Mouse (Mus musculus) heart, postnatal 36 days (tissue): ENCODE measurements around the gene Crocc2. TPM values are rescaled to one million over a fixed set of nuclear protein-coding genes. Genes with fewer than 3 reads are reported as not detected.

Experiments used
- DNase-seq, 2 experiments: peaks; one replicate each; pipeline ENCODE4 v3.0.0; 2021 to 2022
- intact Hi-C: fragments of 180-260 bp; cut with DNase I; formaldehyde crosslinking; loops from one replicate; pipeline ENCODE4 v1.15.1; 2025
- microRNA-seq, 2 experiments: library from miRNA; unstranded; fragments of <30 nt; microRNA quantifications; one replicate each; pipeline ENCODE4 v1.2.0; 2021; ENCODE audit warnings: borderline number of aligned reads in 2 of 2
- total RNA-seq, 2 experiments: library from RNA; stranded (reverse); gene quantifications; 2 replicates each; pipeline ENCODE4 v1.2.3; 2021

Crocc2 gene
- total RNA-seq, 2 experiments from 2014 or later: not detected

- intact Hi-C loops: no loop called here
- no peak for DNase-seq
Observed at GRCm38 (mm10) chr1:93252586-93252985, 84.1 kb downstream of the Crocc2 start.

- intact Hi-C loops: no loop called here
- DNase-seq: no peak
Observed at GRCm38 (mm10) chr1:93255761-93256160, 87.2 kb downstream of the Crocc2 start.

- intact Hi-C loops: no loop called here
- DNase-seq: no peak
Observed at GRCm38 (mm10) chr1:93257560-93257959, 89.0 kb downstream of the Crocc2 start.

- no peak for DNase-seq
Observed at GRCm38 (mm10) chr1:93267207-93267606, 98.7 kb downstream of the Crocc2 start.

GRCm38 (mm10) chr1:93268246-93268645 is 99.7 kb downstream of the Crocc2 start:
- intact Hi-C loops: no loop called here
- no peak for DNase-seq

More at GRCm38 (mm10) chr1:93267207-93267606, 98.7 kb downstream of the Crocc2 start:
- intact Hi-C loops: no loop called here

- intact Hi-C loops: no loop called here
- no peak for DNase-seq
Observed at GRCm38 (mm10) chr1:93270516-93271240, 102.2 kb downstream of the Crocc2 start.

- intact Hi-C loops: no loop called here
- DNase-seq: no peak
Observed at GRCm38 (mm10) chr1:93271751-93272150, 103.2 kb downstream of the Crocc2 start.

GRCm38 (mm10) chr1:93272409-93272821 is 103.9 kb downstream of the Crocc2 start:
- intact Hi-C loops: no loop called here
- peak; percentile 19 to 22 for DNase-seq

- intact Hi-C loops: no loop called here
- DNase-seq: no peak
Observed at GRCm38 (mm10) chr1:93275561-93275960, 107.0 kb downstream of the Crocc2 start.

- no peak for DNase-seq
- intact Hi-C loops: no loop called here
Observed at GRCm38 (mm10) chr1:93277041-93277440, 108.5 kb downstream of the Crocc2 start.

Small RNA genes within 50 kb of the gene (microRNA-seq; reads per million reads assigned to microRNA genes)
- gene Mir6901: 0 reads per million in 2 experiments

Other genes starting within 250 kb of the Crocc2 start
- gene Capn10, start 234.3 kb upstream of the Crocc2 start, total RNA-seq: 1 to 10 TPM; 8.0 to 8.2 TPM
- gene Gpr35, start 217.9 kb upstream of the Crocc2 start, total RNA-seq: under 1 TPM; 0.36 to 0.41 TPM
- not detected for gene Aqp12, start 162.4 kb upstream of the Crocc2 start, total RNA-seq
- 1 to 10 TPM; 1.7 to 2.0 TPM for gene Kif1a, start 66.8 kb upstream of the Crocc2 start, total RNA-seq
- gene Agxt, start 33.5 kb upstream of the Crocc2 start, total RNA-seq: not detected
- not detected for gene 2310007B03Rik, start 7.8 kb upstream of the Crocc2 start, total RNA-seq
- 10 to 100 TPM in 1 of 2 experiments, 1 to 10 TPM in 1; 9.6 to 12.8 TPM for gene Sned1, start 67.1 kb downstream of the Crocc2 start, total RNA-seq
- gene Mterf4, start 137.2 kb downstream of the Crocc2 start, total RNA-seq: 10 to 100 TPM; 14.5 TPM
- gene Ppp1r7, start 174.1 kb downstream of the Crocc2 start, total RNA-seq: 10 to 100 TPM; 29.1 to 31.3 TPM
- gene Pask, start 174.8 kb downstream of the Crocc2 start, total RNA-seq: under 1 TPM; 0.28 to 0.46 TPM
- gene Ano7, start 205.2 kb downstream of the Crocc2 start, total RNA-seq: not detected